Comparison of ENCODE assay signal across 9 mouse cellular contexts in the genomic region with DNA sequence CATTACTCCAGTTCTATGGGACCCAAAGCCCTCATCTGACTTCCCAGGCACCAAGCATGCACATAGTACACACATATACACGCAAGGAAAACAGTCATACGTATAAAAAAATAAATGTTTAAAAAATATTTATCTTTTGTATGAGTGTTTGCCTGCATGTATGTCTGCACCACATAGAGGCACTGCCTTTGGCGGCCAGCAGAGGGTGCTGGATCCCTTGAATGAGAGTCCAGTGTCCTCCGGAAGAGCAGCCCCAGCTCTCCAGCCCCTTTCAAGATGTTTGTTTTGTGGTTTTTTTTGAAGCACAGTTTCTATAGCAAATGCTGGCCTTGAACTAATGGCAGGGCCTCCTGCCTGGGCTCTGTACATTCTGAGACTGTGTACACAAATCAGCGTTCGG. TPM values are rescaled to one million over a fixed set of nuclear protein-coding genes. Genes with fewer than 3 reads are reported as not detected.
DNase-seq lines count a peak whose midpoint lies in the region; ATAC-seq and TF ChIP-seq lines count a peak whose summit lies in the region.
"Had no signal": no experiment of that assay in that cellular context is flagged by ENCODE, and none has a peak within 500 bp of the region (broad histone marks: within the 10 kb centered on the region; RNA-seq: fewer than 3 reads in every experiment).

No protein-coding gene starts in this region.

- no peak overlapping the region for H3K4me3 ChIP-seq in layer of hippocampus, adult 2 months
- H3K4me3 ChIP-seq: neural tube, embryonic 13.5 days had no signal

- ATAC-seq in erythroid progenitor cell, adult 5-6 weeks (replicated peaks; ENCODE audit: low FRiP score, poor library complexity, severe bottlenecking): 0 out of 2 replicates have a peak, but pooled peaks have one; percentile 35
- peak; percentile 63 for ATAC-seq in megakaryocyte, adult 5-6 weeks (ENCODE audit: poor library complexity, severe bottlenecking)
- ATAC-seq in inflammation-experienced regulatory T-cells, adult 6 months: no peak

- peak; percentile 44 for DNase-seq in adrenal gland, adult 2 months
- no peak for DNase-seq in adrenal gland, adult 8-10 months
- DNase-seq in layer of hippocampus, adult 2 months (ENCODE audit: low spot score in 2 of 2): no peak
- no peak for DNase-seq in layer of hippocampus, adult 9-11 months
- peak; percentile 18 for DNase-seq in adipocyte (ENCODE audit: low spot score)

- TF ChIP-seq CTCF in layer of hippocampus, adult 2 months (conservative IDR thresholded peaks at IDR 0.05): peak; percentile 74

- H3K27ac ChIP-seq in layer of hippocampus, adult 2 months: no peak overlapping the region
- H3K27ac ChIP-seq: neural tube, embryonic 13.5 days had no signal

RNA-seq across cellular contexts. Expression of a gene that starts 24.4 kb away (rescaled TPM):
- 10 to 100 TPM; 51.3 to 61.4 TPM for total RNA-seq in adrenal gland, adult 2 months (2021)
- polyA plus RNA-seq in adrenal gland, adult 2 months (2012; rRNA removed): 16.5 and 19.5 TPM in 2 replicates
- total RNA-seq in adrenal gland, adult 8-10 months (2022): 10 to 100 TPM; 60.0 to 63.6 (median 61.4) TPM
- total RNA-seq in layer of hippocampus, adult 2 months (2021): 10 to 100 TPM; 75.1 to 75.5 TPM
- total RNA-seq in erythroid progenitor cell, adult 5-6 weeks (2015; ENCODE audit: low replicate concordance): 38.9 and 52.4 TPM in 2 replicates
- total RNA-seq in erythroid progenitor cell, adult 5-6 weeks (2017; ENCODE audit: low replicate concordance): 25.3 and 33.8 TPM in 2 replicates
- 59.5 and 68.7 TPM in 2 replicates for total RNA-seq in megakaryocyte, adult 5-6 weeks (2015)
- total RNA-seq in megakaryocyte, adult 5-6 weeks (2017): 32.5 and 35.8 TPM in 2 replicates
- polyA plus RNA-seq in inflammation-experienced regulatory T-cells, adult 6 months (2017; shearing (Covaris generic)): 10 to 100 TPM in 2 of 3 experiments, 1 to 10 TPM in 1; 9.8 to 15.8 (median 15.6) TPM

RNA-seq across cellular contexts. Expression of a gene that starts 33.7 kb away (rescaled TPM):
- total RNA-seq in adrenal gland, adult 2 months (2021): 10 to 100 TPM; 33.6 to 40.4 TPM
- 6.8 and 9.1 TPM in 2 replicates for polyA plus RNA-seq in adrenal gland, adult 2 months (2012; rRNA removed)
- total RNA-seq in adrenal gland, adult 8-10 months (2022): 10 to 100 TPM; 29.1 to 58.6 (median 48.5) TPM
- total RNA-seq in layer of hippocampus, adult 2 months (2021): 10 to 100 TPM; 50.8 to 54.8 TPM
- total RNA-seq in erythroid progenitor cell, adult 5-6 weeks (2015; ENCODE audit: low replicate concordance): 40.7 and 51.2 TPM in 2 replicates
- total RNA-seq in erythroid progenitor cell, adult 5-6 weeks (2017; ENCODE audit: low replicate concordance): 65.6 and 83.3 TPM in 2 replicates
- 44.2 and 49.5 TPM in 2 replicates for total RNA-seq in megakaryocyte, adult 5-6 weeks (2015)
- 58.1 and 60.1 TPM in 2 replicates for total RNA-seq in megakaryocyte, adult 5-6 weeks (2017)
- polyA plus RNA-seq in inflammation-experienced regulatory T-cells, adult 6 months (2017; shearing (Covaris generic)): 10 to 100 TPM; 62.3 to 67.3 (median 64.0) TPM

RNA-seq across cellular contexts. Expression of a gene that starts 45.7 kb away (rescaled TPM):
- 10 to 100 TPM; 30.9 to 32.4 TPM for total RNA-seq in adrenal gland, adult 2 months (2021)
- polyA plus RNA-seq in adrenal gland, adult 2 months (2012; rRNA removed): 12.9 and 13.2 TPM in 2 replicates
- total RNA-seq in adrenal gland, adult 8-10 months (2022): 10 to 100 TPM; 30.2 to 44.0 (median 35.5) TPM
- total RNA-seq in layer of hippocampus, adult 2 months (2021): 10 to 100 TPM; 38.7 to 50.2 TPM
- 15.5 and 34.6 TPM in 2 replicates for total RNA-seq in erythroid progenitor cell, adult 5-6 weeks (2015; ENCODE audit: low replicate concordance)
- total RNA-seq in erythroid progenitor cell, adult 5-6 weeks (2017; ENCODE audit: low replicate concordance): 34.7 and 35.4 TPM in 2 replicates
- total RNA-seq in megakaryocyte, adult 5-6 weeks (2015): 30.5 and 30.6 TPM in 2 replicates
- 25.9 and 36.6 TPM in 2 replicates for total RNA-seq in megakaryocyte, adult 5-6 weeks (2017)
- polyA plus RNA-seq in inflammation-experienced regulatory T-cells, adult 6 months (2017; shearing (Covaris generic)): 10 to 100 TPM; 28.6 to 51.1 (median 40.0) TPM

RNA-seq across cellular contexts. Expression of a gene that starts 45.9 kb away (rescaled TPM):
- 10 to 100 TPM; 53.5 to 81.2 TPM for total RNA-seq in adrenal gland, adult 2 months (2021)
- polyA plus RNA-seq in adrenal gland, adult 2 months (2012; rRNA removed): 72.3 and 73.9 TPM in 2 replicates
- total RNA-seq in adrenal gland, adult 8-10 months (2022): 10 to 100 TPM; 77.7 to 92.8 (median 82.7) TPM
- total RNA-seq in layer of hippocampus, adult 2 months (2021): 10 to 100 TPM; 68.6 to 69.0 TPM
- total RNA-seq in erythroid progenitor cell, adult 5-6 weeks (2015; ENCODE audit: low replicate concordance): 4.6 and 11.2 TPM in 2 replicates
- total RNA-seq in erythroid progenitor cell, adult 5-6 weeks (2017; ENCODE audit: low replicate concordance): 5.3 and 6.9 TPM in 2 replicates
- 24.4 and 32.2 TPM in 2 replicates for total RNA-seq in megakaryocyte, adult 5-6 weeks (2015)
- 36.8 and 48.9 TPM in 2 replicates for total RNA-seq in megakaryocyte, adult 5-6 weeks (2017)
- polyA plus RNA-seq in inflammation-experienced regulatory T-cells, adult 6 months (2017; shearing (Covaris generic)): 10 to 100 TPM; 22.4 to 29.0 (median 26.0) TPM

RNA-seq across cellular contexts. Expression of a gene that starts 58.6 kb away (rescaled TPM):
- total RNA-seq in adrenal gland, adult 2 months (2021): 10 to 100 TPM; 73.8 to 81.6 TPM
- 16.0 and 16.1 TPM in 2 replicates for polyA plus RNA-seq in adrenal gland, adult 2 months (2012; rRNA removed)
- 10 to 100 TPM; 69.2 to 80.6 (median 74.7) TPM for total RNA-seq in adrenal gland, adult 8-10 months (2022)
- 10 to 100 TPM; 33.2 to 35.2 TPM for total RNA-seq in layer of hippocampus, adult 2 months (2021)
- total RNA-seq in erythroid progenitor cell, adult 5-6 weeks (2015; ENCODE audit: low replicate concordance): 16.6 and 49.0 TPM in 2 replicates
- 2.1 and 22.8 TPM in 2 replicates for total RNA-seq in erythroid progenitor cell, adult 5-6 weeks (2017; ENCODE audit: low replicate concordance)
- 48.9 and 56.0 TPM in 2 replicates for total RNA-seq in megakaryocyte, adult 5-6 weeks (2015)
- 14.6 and 20.9 TPM in 2 replicates for total RNA-seq in megakaryocyte, adult 5-6 weeks (2017)
- polyA plus RNA-seq in inflammation-experienced regulatory T-cells, adult 6 months (2017; shearing (Covaris generic)): 10 to 100 TPM in 2 of 3 experiments, 1 to 10 TPM in 1; 1.4 to 21.8 (median 11.3) TPM

Comparison
In these comparisons a context has a peak if more than half of its experiments do, and no peak if none do; other contexts are left out.
1. DNase-seq: peak in adrenal gland, adult 2 months (single experiment) and adipocyte (single experiment); none in adrenal gland, adult 8-10 months (single experiment), layer of hippocampus, adult 2 months (0 of 2) and layer of hippocampus, adult 9-11 months (single experiment).